In the genomic region with DNA sequence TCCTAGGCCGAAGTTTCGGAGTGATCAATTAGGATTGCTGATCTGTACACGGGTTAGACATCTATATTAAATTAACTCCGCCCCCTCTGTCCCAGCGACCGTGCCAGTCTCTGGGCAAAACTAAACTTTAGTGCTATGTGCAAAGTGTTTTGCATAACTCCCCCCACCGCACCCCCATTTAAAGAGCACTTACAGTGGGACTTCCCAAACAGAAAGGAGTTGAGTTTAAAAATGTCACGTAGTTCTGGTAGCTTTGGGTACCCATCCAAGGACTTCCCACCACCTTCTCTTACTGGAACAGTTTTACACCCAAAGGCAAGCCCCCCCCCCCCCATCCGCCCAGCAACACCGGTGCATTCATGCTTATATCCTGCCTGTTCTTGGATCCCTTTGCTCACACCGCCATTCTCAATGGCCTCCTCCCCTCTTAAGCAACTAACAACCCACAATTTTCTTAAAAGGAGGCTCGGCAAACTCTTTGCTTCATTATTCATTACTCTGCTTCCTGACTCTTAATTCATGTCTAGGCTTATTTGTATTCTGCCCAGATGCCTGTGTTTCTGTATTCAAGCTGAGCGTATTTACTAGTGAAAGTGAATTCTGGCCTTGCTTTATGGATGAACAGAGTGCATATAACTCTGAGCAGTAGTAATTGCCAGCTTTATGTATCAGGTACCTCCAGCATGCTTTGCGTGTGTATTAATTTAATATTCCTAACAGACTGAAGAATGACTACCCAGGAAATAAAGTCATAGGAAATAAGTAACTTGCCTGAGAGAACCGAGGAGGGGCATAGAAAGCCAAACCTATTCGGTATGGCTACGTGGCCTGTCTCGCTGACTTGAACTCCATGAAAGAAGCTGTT, we compare ENCODE assay signal across 7 mouse cellular contexts. TPM values are rescaled to one million over a fixed set of nuclear protein-coding genes. Genes with fewer than 3 reads are reported as not detected.
DNase-seq lines count a peak whose midpoint lies in the region; ATAC-seq and TF ChIP-seq lines count a peak whose summit lies in the region.

No protein-coding gene starts in this region.

- H3K9me3 ChIP-seq in intestine, postnatal 0 days (ENCODE audit: control insufficient read depth): no peaks in the 10 kb centered on the region

- peak overlapping the region; percentile 89 for H3K4me2 ChIP-seq in intestine, postnatal 0 days (replicated peaks; ENCODE audit: low read depth)

- peak; percentile 97 for DNase-seq in 416B (ENCODE audit: low read depth)
- DNase-seq in fibroblast of lung, adult 2 months (ENCODE audit: low read depth): peak; percentile 81
- DNase-seq in right cerebral cortex, postnatal 14 days: no peak
- no peak for DNase-seq in left cerebral cortex, postnatal 25 days (ENCODE audit: low spot score in 2 of 2)

- no peaks in the 10 kb centered on the region for H3K36me3 ChIP-seq in C2C12 (ENCODE audit: control insufficient read depth, insufficient read depth)
- H3K36me3 ChIP-seq in intestine, postnatal 0 days (ENCODE audit: control insufficient read depth, insufficient read depth): no peaks in the 10 kb centered on the region
- no peaks in the 10 kb centered on the region for H3K36me3 ChIP-seq in macrophage (ENCODE audit: inconsistent target)

- TF ChIP-seq CTCF in C2C12 (IDR thresholded peaks at IDR 0.05; ENCODE audit: control insufficient read depth, insufficient read depth, insufficient read length): no peak
- no peak for TF ChIP-seq CTCF in intestine, postnatal 0 days (IDR thresholded peaks at IDR 0.05; ENCODE audit: low read depth)

- intact Hi-C loops in left cerebral cortex, postnatal 25 days (cut with DNase I): loop anchor here (5.0 to 10.0 kb wide), 4 partner anchors 248 to 633 kb away; no protein-coding TSS in a partner anchor

- H3K79me2 ChIP-seq in C2C12 (ENCODE audit: control insufficient read depth, insufficient read depth) (peaks cover 19% of the 10 kb centered on the region), macrophage (ENCODE audit: inconsistent target) (peaks cover 24% of the 10 kb centered on the region)

- H3K27me3 ChIP-seq in C2C12 (ENCODE audit: control insufficient read depth, insufficient read depth, insufficient read length): no peaks in the 10 kb centered on the region
- H3K27me3 ChIP-seq in intestine, postnatal 0 days (replicated peaks; ENCODE audit: control insufficient read depth, insufficient read depth, low read length): no peaks in the 10 kb centered on the region

- H3K4me1 ChIP-seq in intestine, postnatal 0 days (replicated peaks; ENCODE audit: control insufficient read depth, insufficient read depth, low read length): no peaks in the 10 kb centered on the region

- H3K4me3 ChIP-seq in C2C12 (ENCODE audit: insufficient read depth, poor library complexity, severe bottlenecking) (peak overlapping the region; percentile 37), macrophage (ENCODE audit: inconsistent target) (peak overlapping the region; percentile 51)
- peak overlapping the region; percentile 92 for H3K4me3 ChIP-seq in intestine, postnatal 0 days (ENCODE audit: low read depth, low read length)

- 30% methylated on average over 18 of the region's 18 CpGs for WGBS in intestine, postnatal 0 days
- WGBS in macrophage (ENCODE audit: missing documents): 28% methylated on average over 18 of the region's 18 CpGs

- peak overlapping the region; percentile 85 for H3ac ChIP-seq in C2C12 (ENCODE audit: control insufficient read depth, insufficient read length, low read depth)

- H3K79me3 ChIP-seq in C2C12 (ENCODE audit: low read depth): peaks cover 6% of the 10 kb centered on the region

- peak overlapping the region; percentile 98 for H3K27ac ChIP-seq in intestine, postnatal 0 days (ENCODE audit: low read depth, low read length)
- H3K27ac ChIP-seq in macrophage: peak overlapping the region; percentile 92

- H3K9ac ChIP-seq in intestine, postnatal 0 days (ENCODE audit: low read depth, low read length): peak overlapping the region; percentile 60

- ATAC-seq in intestine, postnatal 0 days: peak; percentile 65

TF ChIP-seq in C2C12, 6 proteins besides CTCF, POLR2A, EP300 and RAD21:
- no peak for TF ChIP-seq MAX (IDR thresholded peaks at IDR 0.05)
- no peak for TF ChIP-seq USF1 (IDR thresholded peaks at IDR 0.05; ENCODE audit: low read depth)
- no peak for TF ChIP-seq FOSL1 (IDR thresholded peaks at IDR 0.05; ENCODE audit: insufficient read depth, low read length, poor library complexity, severe bottlenecking)
- no peak for TF ChIP-seq MYOG (IDR thresholded peaks at IDR 0.05; ENCODE audit: control insufficient read depth, extremely low read depth, insufficient read length)
- no peak for TF ChIP-seq CEBPB (IDR thresholded peaks at IDR 0.05; ENCODE audit: low read depth)
- no peak for TF ChIP-seq MYOD1 (IDR thresholded peaks at IDR 0.05; ENCODE audit: control insufficient read depth, insufficient read length, low read depth)

RNA-seq across cellular contexts. Expression of a gene that starts 38.4 kb away (rescaled TPM):
- polyA plus RNA-seq in C2C12 (2012; fragmentation: generic; extraction: Trizol) (6.6 TPM), macrophage (2018) (20.8 to 30.0 TPM (median 20.8 TPM) in 3 replicates)
- 5.0 and 5.8 TPM in 2 replicates for polyA plus RNA-seq in intestine, postnatal 0 days (2015; fragmentation: Nextera tagmentation; extraction: Ambion mirVana)
- 10 to 100 TPM in 10 of 26 experiments, 1 to 10 TPM in 16; 2.8 to 20.4 (median 8.8) TPM for total RNA-seq in macrophage (2018; cell fraction: chromatin; rRNA removed)
- 10 to 100 TPM; 11.8 to 29.9 (median 17.4) TPM for total RNA-seq in macrophage (2018; cell fraction: cytosol; rRNA removed)
- 10 to 100 TPM in 23 of 26 experiments, 1 to 10 TPM in 3; 7.8 to 32.9 (median 16.2) TPM for total RNA-seq in macrophage (2018; cell fraction: nucleus; rRNA removed)
- total RNA-seq in left cerebral cortex, postnatal 25 days (2021): 100 to 1,000 TPM; 213 to 226 TPM

Comparison
In these comparisons a context has a peak if more than half of its experiments do, and no peak if none do; other contexts are left out.
1. DNase-seq: peak in 416B (single experiment) and fibroblast of lung, adult 2 months (single experiment); none in right cerebral cortex, postnatal 14 days (single experiment) and left cerebral cortex, postnatal 25 days (0 of 2).
2. H3K4me3 ChIP-seq: peak in every context shown above with its lines; median percentile 92 in intestine, postnatal 0 days; 51 in macrophage; 37 in C2C12.